In the genomic region with DNA sequence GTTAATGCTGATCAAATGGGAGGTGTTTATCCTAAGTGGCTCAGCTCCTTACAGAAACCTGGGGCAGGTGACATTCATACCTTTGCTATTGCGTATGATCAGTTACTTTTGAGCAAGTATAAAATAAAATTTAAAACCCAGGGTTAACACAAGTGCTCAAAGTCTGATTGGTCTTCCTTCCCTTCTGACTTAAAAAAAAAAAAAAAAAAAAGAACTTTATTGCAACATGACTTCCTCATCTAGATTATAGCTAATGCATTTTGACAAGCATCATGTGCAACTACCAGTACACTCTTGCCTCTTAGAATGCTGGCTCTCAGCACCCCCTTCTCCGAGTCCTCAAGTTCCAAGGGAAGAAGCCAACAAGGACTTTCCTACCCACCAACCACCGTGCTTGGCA, we compare ENCODE assay signal across 23 mouse cellular contexts. TPM values are rescaled to one million over a fixed set of nuclear protein-coding genes. Genes with fewer than 3 reads are reported as not detected.
A peak's percentile ranks its signal among the peaks of the same experiment; 100 is the strongest.
DNase-seq lines count a peak whose midpoint lies in the region; ATAC-seq and TF ChIP-seq lines count a peak whose summit lies in the region.
"Had no signal": no experiment of that assay in that cellular context is flagged by ENCODE, and none has a peak within 500 bp of the region (broad histone marks: within the 10 kb centered on the region; RNA-seq: fewer than 3 reads in every experiment).

No protein-coding gene starts in this region.

- no peak overlapping the region for H3K9ac ChIP-seq in liver, embryonic 13.5 days
- H3K9ac ChIP-seq in MEL (ENCODE audit: control insufficient read depth, low read depth, low read length, poor library complexity, severe bottlenecking) = no peak overlapping the region
- H3K9ac ChIP-seq in intestine, embryonic 15.5 days = no peak overlapping the region
- H3K9ac ChIP-seq in stomach, postnatal 0 days (ENCODE audit: low read length) = no peak overlapping the region
- H3K9ac ChIP-seq: embryonic facial prominence, embryonic 12.5 days; embryonic facial prominence, embryonic 15.5 days; forebrain, postnatal 0 days; heart, embryonic 12.5 days; heart, embryonic 15.5 days had no signal

- no peak for ATAC-seq in liver, embryonic 13.5 days (ENCODE audit: low read depth)
- no peak for ATAC-seq in intestine, embryonic 15.5 days
- ATAC-seq in stomach, postnatal 0 days (ENCODE audit: low FRiP score, low TSS enrichment) = no peak
- ATAC-seq: forebrain, embryonic 14.5 days; forebrain, postnatal 0 days; hindbrain, embryonic 16.5 days had no signal

- WGBS in liver, embryonic 13.5 days (ENCODE audit: insufficient replicate concordance) = 89% methylated on average over 3 of the region's 3 CpGs
- WGBS in macrophage (ENCODE audit: missing documents) = 44% methylated on average over 3 of the region's 3 CpGs
- WGBS in intestine, embryonic 15.5 days = 96% methylated on average over 3 of the region's 3 CpGs
- WGBS in stomach, postnatal 0 days = 93% methylated on average over 3 of the region's 3 CpGs

- H3K4me3 ChIP-seq in liver, embryonic 13.5 days (replicated peaks) = no peak overlapping the region
- H3K4me3 ChIP-seq in E14TG2a.4 (replicated peaks; ENCODE audit: low read length) = peak overlapping the region; percentile 80; the same call in 1 of the 2 replicates
- H3K4me3 ChIP-seq in MEL (ENCODE audit: control insufficient read depth in 1 of 2, insufficient read depth in 1 of 2, low read depth in 2 of 2, low read length in 2 of 2) = no peak overlapping the region
- H3K4me3 ChIP-seq in macrophage (ENCODE audit: inconsistent target) = no peak overlapping the region
- H3K4me3 ChIP-seq in intestine, embryonic 15.5 days (replicated peaks) = no peak overlapping the region
- H3K4me3 ChIP-seq in stomach, postnatal 0 days (ENCODE audit: low read depth, low read length) = no peak overlapping the region
- H3K4me3 ChIP-seq: embryonic facial prominence, embryonic 12.5 days; embryonic facial prominence, embryonic 15.5 days; heart, embryonic 12.5 days; heart, embryonic 15.5 days; hindbrain, embryonic 10.5 days; hindbrain, embryonic 13.5 days had no signal

- no peak for TF ChIP-seq EP300 in MEL (IDR thresholded peaks at IDR 0.05; ENCODE audit: low read depth in 1 of 2, low read length in 2 of 2)
- TF ChIP-seq EP300 in stomach, postnatal 0 days (optimal IDR thresholded peaks at IDR 0.05) = no peak

- H3K79me2 ChIP-seq in MEL (ENCODE audit: control insufficient read depth, insufficient read depth, low read length, poor library complexity) (peaks cover 65% of the 10 kb centered on the region), macrophage (ENCODE audit: inconsistent target) (peaks cover 82% of the 10 kb centered on the region)

- peaks cover 71% of the 10 kb centered on the region for H3K4me1 ChIP-seq in liver, embryonic 13.5 days (replicated peaks)
- H3K4me1 ChIP-seq in E14TG2a.4 (replicated peaks; ENCODE audit: low read depth, low read length) (peaks cover 81% of the 10 kb centered on the region), MEL (ENCODE audit: control insufficient read depth in 1 of 2, insufficient read depth in 2 of 2, low read length in 2 of 2) (peaks cover 12 to 19% of the 10 kb centered on the region in 2 experiments)
- peaks cover 36% of the 10 kb centered on the region for H3K4me1 ChIP-seq in intestine, embryonic 15.5 days (replicated peaks)
- H3K4me1 ChIP-seq in stomach, postnatal 0 days (replicated peaks; ENCODE audit: control insufficient read depth, insufficient read depth) = peaks cover 23% of the 10 kb centered on the region

- peak overlapping the region; percentile 50; the same call in 1 of the 2 replicates for H3K27ac ChIP-seq in liver, embryonic 13.5 days
- H3K27ac ChIP-seq in MEL (ENCODE audit: control insufficient read depth, low read depth, low read length) (no peak overlapping the region), macrophage (peak overlapping the region; percentile 93)
- no peak overlapping the region for H3K27ac ChIP-seq in intestine, embryonic 15.5 days
- no peak overlapping the region for H3K27ac ChIP-seq in stomach, postnatal 0 days (replicated peaks)
- H3K27ac ChIP-seq: embryonic facial prominence, embryonic 12.5 days; embryonic facial prominence, embryonic 15.5 days; heart, embryonic 15.5 days; hindbrain, embryonic 10.5 days; hindbrain, embryonic 13.5 days had no signal

- TF ChIP-seq RAD21 in MEL (IDR thresholded peaks at IDR 0.05; ENCODE audit: low read depth, low read length) = no peak

- no peak for TF ChIP-seq CTCF in E14TG2a.4 (conservative IDR thresholded peaks at IDR 0.05; ENCODE audit: low read length)
- no peak for TF ChIP-seq CTCF in MEL (IDR thresholded peaks at IDR 0.05 in 2 of 3, conservative IDR thresholded peaks at IDR 0.05 in 1 of 3; ENCODE audit: control insufficient read depth in 1 of 3, insufficient read depth in 1 of 3, low read depth in 2 of 3, low read length in 3 of 3, poor library complexity in 1 of 3, severe bottlenecking in 1 of 3)
- no peak for TF ChIP-seq CTCF in stomach, postnatal 0 days (IDR thresholded peaks at IDR 0.05; ENCODE audit: low read depth)

- no peak overlapping the region for H3K4me2 ChIP-seq in liver, embryonic 13.5 days
- H3K4me2 ChIP-seq in intestine, embryonic 15.5 days (replicated peaks) = no peak overlapping the region
- no peak overlapping the region for H3K4me2 ChIP-seq in stomach, postnatal 0 days (replicated peaks; ENCODE audit: low read depth)
- H3K4me2 ChIP-seq: embryonic facial prominence, embryonic 12.5 days; embryonic facial prominence, embryonic 15.5 days; heart, embryonic 12.5 days; heart, embryonic 15.5 days; hindbrain, embryonic 13.5 days had no signal

- H3K9me3 ChIP-seq in liver, embryonic 13.5 days (replicated peaks) = no peaks in the 10 kb centered on the region
- H3K9me3 ChIP-seq in E14TG2a.4 (ENCODE audit: low read length) (no peaks in the 10 kb centered on the region), MEL (replicated peaks; ENCODE audit: insufficient read depth, low read length) (no peaks in the 10 kb centered on the region)
- no peaks in the 10 kb centered on the region for H3K9me3 ChIP-seq in intestine, embryonic 15.5 days
- no peaks in the 10 kb centered on the region for H3K9me3 ChIP-seq in stomach, postnatal 0 days (ENCODE audit: control insufficient read depth, low read length)
- H3K9me3 ChIP-seq: embryonic facial prominence, embryonic 12.5 days; embryonic facial prominence, embryonic 15.5 days; heart, embryonic 12.5 days; heart, embryonic 15.5 days; hindbrain, embryonic 10.5 days; hindbrain, embryonic 13.5 days had no signal

- H3K36me3 ChIP-seq in liver, embryonic 13.5 days = peaks cover 62% of the 10 kb centered on the region
- H3K36me3 ChIP-seq in E14TG2a.4 (ENCODE audit: insufficient read depth, low read length) = peaks cover 63% of the 10 kb centered on the region
- peaks cover 15 to 18% of the 10 kb centered on the region in 2 experiments for H3K36me3 ChIP-seq in MEL (ENCODE audit: control insufficient read depth in 1 of 2, insufficient read depth in 2 of 2, low read length in 2 of 2)
- H3K36me3 ChIP-seq in macrophage (ENCODE audit: inconsistent target) = peaks cover 28% of the 10 kb centered on the region
- H3K36me3 ChIP-seq in intestine, embryonic 15.5 days = peaks cover 26% of the 10 kb centered on the region
- peaks cover 22% of the 10 kb centered on the region for H3K36me3 ChIP-seq in stomach, postnatal 0 days (ENCODE audit: control insufficient read depth, insufficient read depth, low read length)

- no peak for DNase-seq in liver, embryonic 13.5 days
- DNase-seq in liver (no peak), MEL (ENCODE audit: low read depth, low spot score) (no peak)
- DNase-seq in stomach, postnatal 0 days (ENCODE audit: low spot score) = no peak
- DNase-seq: adrenal gland, adult 8-10 months; adrenal gland, postnatal 25 days; B cell, adult 2 months; forebrain, postnatal 0 days; gastrocnemius, postnatal 25 days; heart, adult 18-20 months; heart, postnatal 10 days; heart, postnatal 36 days had no signal

- H3K27me3 ChIP-seq in liver, embryonic 13.5 days = no peaks in the 10 kb centered on the region
- H3K27me3 ChIP-seq in E14TG2a.4 (ENCODE audit: insufficient read depth, low read length) (no peaks in the 10 kb centered on the region), MEL (ENCODE audit: control insufficient read depth in 1 of 2, insufficient read depth in 2 of 2, low read length in 2 of 2) (no peaks in the 10 kb centered on the region)
- no peaks in the 10 kb centered on the region for H3K27me3 ChIP-seq in intestine, embryonic 15.5 days (replicated peaks)
- H3K27me3 ChIP-seq in stomach, postnatal 0 days (ENCODE audit: control insufficient read depth, insufficient read depth, low read length) = no peaks in the 10 kb centered on the region
- H3K27me3 ChIP-seq: embryonic facial prominence, embryonic 12.5 days; embryonic facial prominence, embryonic 15.5 days; heart, embryonic 12.5 days; heart, embryonic 15.5 days; hindbrain, embryonic 13.5 days had no signal

- no peak for TF ChIP-seq POLR2A in MEL (IDR thresholded peaks at IDR 0.05; ENCODE audit: control insufficient read depth in 1 of 2, insufficient read depth in 1 of 2, low read depth in 1 of 2, low read length in 2 of 2, poor library complexity in 1 of 2)

RNA-seq across cellular contexts. Expression of gene Pnma1, which starts 23.9 kb away (rescaled TPM):
- polyA plus RNA-seq in liver, embryonic 13.5 days (2015; fragmentation: Nextera tagmentation; extraction: Ambion mirVana) = 0.14 TPM in 1 of 2 replicates, not detected in the other
- total RNA-seq in MEL (2012; rRNA removed) = 0.10 and 0.31 TPM in 2 replicates
- under 1 TPM in 1 of 2 experiments, not detected in 1; 0.46 TPM for polyA plus RNA-seq in MEL (2012; ENCODE audit: insufficient read depth in 1 of 2, insufficient read length in 2 of 2, low read depth in 1 of 2, low replicate concordance in 2 of 2, missing spikeins in 1 of 2)
- 10 to 100 TPM in 4 of 26 experiments, 1 to 10 TPM in 22; 1.5 to 28.6 (median 5.5) TPM for total RNA-seq in macrophage (2018; cell fraction: chromatin; rRNA removed)
- total RNA-seq in macrophage (2018; cell fraction: cytosol; rRNA removed) = under 1 TPM; 0.06 to 0.74 (median 0.29) TPM
- 10 to 100 TPM in 5 of 26 experiments, 1 to 10 TPM in 20, under 1 TPM in 1; 0.96 to 33.0 (median 4.4) TPM for total RNA-seq in macrophage (2018; cell fraction: nucleus; rRNA removed)
- polyA plus RNA-seq in macrophage (2018) = 0.13 to 0.29 TPM (median 0.20 TPM) in 3 replicates
- polyA plus RNA-seq in intestine, embryonic 15.5 days (2015; fragmentation: Nextera tagmentation; extraction: Ambion mirVana) = 0.59 and 0.63 TPM in 2 replicates
- polyA plus RNA-seq in stomach, postnatal 0 days (2015; fragmentation: Nextera tagmentation; extraction: Ambion mirVana) = 0.48 and 0.49 TPM in 2 replicates

RNA-seq across cellular contexts. Expression of gene Elmsan1, which starts 46.5 kb away (rescaled TPM):
- polyA plus RNA-seq in liver, embryonic 13.5 days (2015; fragmentation: Nextera tagmentation; extraction: Ambion mirVana) = 3.7 and 4.4 TPM in 2 replicates
- total RNA-seq in MEL (2012; rRNA removed) = 7.7 TPM in 2 replicates
- polyA plus RNA-seq in MEL (2012; ENCODE audit: insufficient read depth in 1 of 2, insufficient read length in 2 of 2, low read depth in 1 of 2, low replicate concordance in 2 of 2, missing spikeins in 1 of 2) (10 to 100 TPM in 1 of 2 experiments, not detected in 1; 25.3 TPM), macrophage (2018) (11.0 to 13.7 TPM (median 13.5 TPM) in 3 replicates)
- 100 to 1,000 TPM in 11 of 26 experiments, 10 to 100 TPM in 15; 35.5 to 286 (median 91.6) TPM for total RNA-seq in macrophage (2018; cell fraction: chromatin; rRNA removed)
- 10 to 100 TPM; 12.1 to 56.7 (median 24.1) TPM for total RNA-seq in macrophage (2018; cell fraction: cytosol; rRNA removed)
- total RNA-seq in macrophage (2018; cell fraction: nucleus; rRNA removed) = 100 to 1,000 TPM in 4 of 26 experiments, 10 to 100 TPM in 22; 27.9 to 188 (median 59.0) TPM
- polyA plus RNA-seq in intestine, embryonic 15.5 days (2015; fragmentation: Nextera tagmentation; extraction: Ambion mirVana) = 7.2 and 7.7 TPM in 2 replicates
- polyA plus RNA-seq in stomach, postnatal 0 days (2015; fragmentation: Nextera tagmentation; extraction: Ambion mirVana) = 4.0 and 4.1 TPM in 2 replicates

RNA-seq across cellular contexts. Expression of gene Dnal1, which starts 58.0 kb away (rescaled TPM):
- 0.23 and 0.27 TPM in 2 replicates for polyA plus RNA-seq in liver, embryonic 13.5 days (2015; fragmentation: Nextera tagmentation; extraction: Ambion mirVana)
- 0.98 and 1.3 TPM in 2 replicates for total RNA-seq in MEL (2012; rRNA removed)
- 1 to 10 TPM in 1 of 2 experiments, not detected in 1; 1.7 TPM for polyA plus RNA-seq in MEL (2012; ENCODE audit: insufficient read depth in 1 of 2, insufficient read length in 2 of 2, low read depth in 1 of 2, low replicate concordance in 2 of 2, missing spikeins in 1 of 2)
- total RNA-seq in macrophage (2018; cell fraction: chromatin; rRNA removed) = 10 to 100 TPM in 13 of 26 experiments, 1 to 10 TPM in 12, under 1 TPM in 1; 0.86 to 18.3 (median 9.3) TPM
- 1 to 10 TPM in 24 of 26 experiments, under 1 TPM in 2; 0.62 to 1.9 (median 1.4) TPM for total RNA-seq in macrophage (2018; cell fraction: cytosol; rRNA removed)
- total RNA-seq in macrophage (2018; cell fraction: nucleus; rRNA removed) = 10 to 100 TPM in 2 of 26 experiments, 1 to 10 TPM in 23, under 1 TPM in 1; 0.88 to 18.4 (median 4.5) TPM
- 1.2 to 2.2 TPM (median 1.7 TPM) in 3 replicates for polyA plus RNA-seq in macrophage (2018)
- polyA plus RNA-seq in intestine, embryonic 15.5 days (2015; fragmentation: Nextera tagmentation; extraction: Ambion mirVana) = 3.9 TPM in 2 replicates
- polyA plus RNA-seq in stomach, postnatal 0 days (2015; fragmentation: Nextera tagmentation; extraction: Ambion mirVana) = 1.2 and 1.7 TPM in 2 replicates

Comparison
In these comparisons a context has a peak if more than half of its experiments do, and no peak if none do; other contexts are left out.
1. H3K27ac ChIP-seq: peak in liver, embryonic 13.5 days (single experiment) and macrophage (single experiment); none in MEL (single experiment), intestine, embryonic 15.5 days (single experiment) and stomach, postnatal 0 days (single experiment).